ENCODE assay signal across 9 mouse cellular contexts in genomic region chr17:78912861-78913281, GRCm38 (mm10). TPM values are rescaled to one million over a fixed set of nuclear protein-coding genes. Genes with fewer than 3 reads are reported as not detected.
A peak's percentile ranks its signal among the peaks of the same experiment; 100 is the strongest.
DNase-seq lines count a peak whose midpoint lies in the region; ATAC-seq lines count a peak whose summit lies in the region.
"Had no signal": no experiment of that assay in that cellular context is flagged by ENCODE, and none has a peak within 500 bp of the region (broad histone marks: within the 10 kb centered on the region; RNA-seq: fewer than 3 reads in every experiment).

No protein-coding gene starts in this region.

- H3K4me2 ChIP-seq in midbrain, embryonic 15.5 days = peak overlapping the region; percentile 52

- 25% methylated on average over 6 of the region's 6 CpGs for WGBS in limb, embryonic 10.5 days
- WGBS in midbrain, embryonic 15.5 days = 36% methylated on average over 6 of the region's 6 CpGs

- no peaks in the 10 kb centered on the region for H3K9me3 ChIP-seq in limb, embryonic 10.5 days (replicated peaks)
- no peaks in the 10 kb centered on the region for H3K9me3 ChIP-seq in midbrain, embryonic 15.5 days

- peaks cover 3% of the 10 kb centered on the region; the same call in 1 of the 2 replicates for H3K4me1 ChIP-seq in brown adipose tissue, adult 24 weeks (ENCODE audit: control insufficient read depth, insufficient read depth, insufficient read length, low read length)
- peaks cover 16% of the 10 kb centered on the region for H3K4me1 ChIP-seq in limb, embryonic 10.5 days
- H3K4me1 ChIP-seq in midbrain, embryonic 15.5 days = peaks cover 14% of the 10 kb centered on the region

- no peak overlapping the region for H3K27ac ChIP-seq in brown adipose tissue, adult 24 weeks (replicated peaks; ENCODE audit: low read depth, low read length)
- H3K27ac ChIP-seq in limb, embryonic 10.5 days = no peak overlapping the region; the same call in 1 of the 2 replicates
- peak overlapping the region; percentile 57 for H3K27ac ChIP-seq in midbrain, embryonic 15.5 days

- DNase-seq in left cerebral cortex, postnatal 10 days (ENCODE audit: extremely low spot score in 1 of 2, low spot score in 2 of 2) = peak; percentile 36 to 38
- DNase-seq in left cerebral cortex, adult 9 months (ENCODE audit: low spot score in 2 of 2) = no peak
- no peak for DNase-seq in limb, embryonic 10.5 days (ENCODE audit: low spot score)
- no peak for DNase-seq in ovary, postnatal 10 days (ENCODE audit: low spot score)

- H3K36me3 ChIP-seq in limb, embryonic 10.5 days = peaks cover 2% of the 10 kb centered on the region; the same call in 1 of the 2 replicates
- H3K36me3 ChIP-seq in midbrain, embryonic 15.5 days (replicated peaks) = no peaks in the 10 kb centered on the region

- ATAC-seq in erythroid progenitor cell, adult 5-6 weeks (replicated peaks; ENCODE audit: low FRiP score, poor library complexity, severe bottlenecking) = peak; percentile 6
- ATAC-seq in midbrain, embryonic 15.5 days (replicated peaks) = peak; percentile 60
- ATAC-seq in CD4-positive, CD25-positive, alpha-beta regulatory T cell, adult 4 months = no peak

- H3K4me3 ChIP-seq in brown adipose tissue, adult 24 weeks (ENCODE audit: insufficient read depth, low read depth, low read length) = peak overlapping the region; percentile 17; the same call in 1 of the 2 replicates
- H3K4me3 ChIP-seq in limb, embryonic 10.5 days = peak overlapping the region; percentile 43
- H3K4me3 ChIP-seq in midbrain, embryonic 15.5 days = peak overlapping the region; percentile 38

- no peaks in the 10 kb centered on the region for H3K27me3 ChIP-seq in limb, embryonic 10.5 days (ENCODE audit: low read depth, poor library complexity, severe bottlenecking)
- H3K27me3 ChIP-seq in midbrain, embryonic 15.5 days (replicated peaks) = no peaks in the 10 kb centered on the region

- intact Hi-C loops in left cerebral cortex, postnatal 10 days (cut with DNase I) = no loop called here

- peak overlapping the region; percentile 36 for H3K9ac ChIP-seq in midbrain, embryonic 15.5 days

RNA-seq across cellular contexts. Expression of gene Cebpzos, which starts 3.4 kb away (rescaled TPM):
- total RNA-seq in left cerebral cortex, postnatal 10 days (2021) = 10 to 100 TPM; 30.8 to 36.1 TPM
- 88.0 and 93.4 TPM in 2 replicates for polyA plus RNA-seq in brown adipose tissue, adult 24 weeks (2012; ENCODE audit: insufficient read depth, insufficient read length, missing spikeins)
- total RNA-seq in erythroid progenitor cell, adult 5-6 weeks (2015; ENCODE audit: low replicate concordance) = 2.9 TPM in 1 of 2 replicates, not detected in the other
- total RNA-seq in erythroid progenitor cell, adult 5-6 weeks (2017; ENCODE audit: low replicate concordance) = 3.6 and 21.6 TPM in 2 replicates
- 87.0 and 91.3 TPM in 2 replicates for polyA plus RNA-seq in limb, embryonic 10.5 days (2016; fragmentation: Nextera tagmentation; extraction: Ambion mirVana)
- polyA plus RNA-seq in midbrain, embryonic 15.5 days (2015; fragmentation: Nextera tagmentation; extraction: Ambion mirVana) = 103 TPM in 2 replicates
- 10 to 100 TPM; 70.3 to 70.8 TPM for polyA plus RNA-seq in CD4-positive, CD25-positive, alpha-beta regulatory T cell, adult 4 months (2017; shearing (Covaris generic))

RNA-seq across cellular contexts. Expression of gene Sult6b1, which starts 6.1 kb away (rescaled TPM):
- total RNA-seq in left cerebral cortex, postnatal 10 days (2021) = not detected
- not detected in 2 replicates for polyA plus RNA-seq in brown adipose tissue, adult 24 weeks (2012; ENCODE audit: insufficient read depth, insufficient read length, missing spikeins)
- not detected in 2 replicates for total RNA-seq in erythroid progenitor cell, adult 5-6 weeks (2015; ENCODE audit: low replicate concordance)
- 0.64 TPM in 1 of 2 replicates, not detected in the other for total RNA-seq in erythroid progenitor cell, adult 5-6 weeks (2017; ENCODE audit: low replicate concordance)
- 0.06 and 0.13 TPM in 2 replicates for polyA plus RNA-seq in limb, embryonic 10.5 days (2016; fragmentation: Nextera tagmentation; extraction: Ambion mirVana)
- 0.14 and 0.32 TPM in 2 replicates for polyA plus RNA-seq in midbrain, embryonic 15.5 days (2015; fragmentation: Nextera tagmentation; extraction: Ambion mirVana)
- polyA plus RNA-seq in CD4-positive, CD25-positive, alpha-beta regulatory T cell, adult 4 months (2017; shearing (Covaris generic)) = under 1 TPM; 0.32 to 0.49 TPM
- total RNA-seq: neutrophil, adult 5-6 weeks had no signal

RNA-seq across cellular contexts. Expression of gene Cebpz, which starts 24.0 kb away (rescaled TPM):
- total RNA-seq in left cerebral cortex, postnatal 10 days (2021) = 10 to 100 TPM; 33.1 to 34.3 TPM
- 23.0 and 27.2 TPM in 2 replicates for polyA plus RNA-seq in brown adipose tissue, adult 24 weeks (2012; ENCODE audit: insufficient read depth, insufficient read length, missing spikeins)
- 11.3 and 15.5 TPM in 2 replicates for total RNA-seq in erythroid progenitor cell, adult 5-6 weeks (2015; ENCODE audit: low replicate concordance)
- total RNA-seq in erythroid progenitor cell, adult 5-6 weeks (2017; ENCODE audit: low replicate concordance) = 8.7 and 20.0 TPM in 2 replicates
- polyA plus RNA-seq in limb, embryonic 10.5 days (2016; fragmentation: Nextera tagmentation; extraction: Ambion mirVana) = 53.8 and 56.1 TPM in 2 replicates
- polyA plus RNA-seq in midbrain, embryonic 15.5 days (2015; fragmentation: Nextera tagmentation; extraction: Ambion mirVana) = 39.2 and 42.3 TPM in 2 replicates
- 10 to 100 TPM; 51.9 to 81.0 TPM for polyA plus RNA-seq in CD4-positive, CD25-positive, alpha-beta regulatory T cell, adult 4 months (2017; shearing (Covaris generic))

RNA-seq across cellular contexts. Expression of gene Ndufaf7, which starts 24.1 kb away (rescaled TPM):
- total RNA-seq in left cerebral cortex, postnatal 10 days (2021) = 10 to 100 TPM; 64.3 to 71.6 TPM
- polyA plus RNA-seq in brown adipose tissue, adult 24 weeks (2012; ENCODE audit: insufficient read depth, insufficient read length, missing spikeins) = 69.0 and 96.7 TPM in 2 replicates
- total RNA-seq in erythroid progenitor cell, adult 5-6 weeks (2015; ENCODE audit: low replicate concordance) = 9.2 and 24.5 TPM in 2 replicates
- total RNA-seq in erythroid progenitor cell, adult 5-6 weeks (2017; ENCODE audit: low replicate concordance) = 6.8 and 11.7 TPM in 2 replicates
- polyA plus RNA-seq in limb, embryonic 10.5 days (2016; fragmentation: Nextera tagmentation; extraction: Ambion mirVana) = 47.9 and 48.2 TPM in 2 replicates
- polyA plus RNA-seq in midbrain, embryonic 15.5 days (2015; fragmentation: Nextera tagmentation; extraction: Ambion mirVana) = 62.3 and 69.6 TPM in 2 replicates
- 10 to 100 TPM; 57.6 to 60.1 TPM for polyA plus RNA-seq in CD4-positive, CD25-positive, alpha-beta regulatory T cell, adult 4 months (2017; shearing (Covaris generic))

RNA-seq across cellular contexts. Expression of gene Eif2ak2, which starts 30.5 kb away (rescaled TPM):
- total RNA-seq in left cerebral cortex, postnatal 10 days (2021) = 1 to 10 TPM; 5.0 to 7.2 TPM
- polyA plus RNA-seq in brown adipose tissue, adult 24 weeks (2012; ENCODE audit: insufficient read depth, insufficient read length, missing spikeins) = 10.0 and 12.0 TPM in 2 replicates
- 40.7 and 42.2 TPM in 2 replicates for total RNA-seq in erythroid progenitor cell, adult 5-6 weeks (2015; ENCODE audit: low replicate concordance)
- 56.8 and 76.1 TPM in 2 replicates for total RNA-seq in erythroid progenitor cell, adult 5-6 weeks (2017; ENCODE audit: low replicate concordance)
- polyA plus RNA-seq in limb, embryonic 10.5 days (2016; fragmentation: Nextera tagmentation; extraction: Ambion mirVana) = 6.9 and 9.9 TPM in 2 replicates
- 2.2 and 4.3 TPM in 2 replicates for polyA plus RNA-seq in midbrain, embryonic 15.5 days (2015; fragmentation: Nextera tagmentation; extraction: Ambion mirVana)
- polyA plus RNA-seq in CD4-positive, CD25-positive, alpha-beta regulatory T cell, adult 4 months (2017; shearing (Covaris generic)) = 10 to 100 TPM; 28.9 to 51.1 TPM

Comparison
In these comparisons a context has a peak if more than half of its experiments do, and no peak if none do; other contexts are left out.
1. DNase-seq: peak in left cerebral cortex, postnatal 10 days (2 of 2); none in left cerebral cortex, adult 9 months (0 of 2), limb, embryonic 10.5 days (single experiment) and ovary, postnatal 10 days (single experiment).
2. Peak in every context shown above with its lines, with median percentiles within 50 percentile points of each other: H3K4me3 ChIP-seq.